Mouse (Mus musculus): ENCODE measurements around the gene Olfr1378.

- TF ChIP-seq CTCF (IDR thresholded peaks at IDR 0.05) = no peak
- TF ChIP-seq POLR2A (IDR thresholded peaks at IDR 0.05; ENCODE audit: insufficient read depth, low read depth, low read length) = no peak
- TF ChIP-seq EP300 (IDR thresholded peaks at IDR 0.05; ENCODE audit: insufficient read depth, low read depth, low read length) = no peak
These were observed 35.8 kb upstream of the Olfr1378 start for GRCm38 (mm10) chr11:50930469-50931014.

All from heart, adult 2 months (tissue).